Mouse (Mus musculus) G1E (cell line): ENCODE data around the gene Dcaf17.

ENCODE experiments used
- CTCF ChIP-seq: IDR thresholded peaks from 2 replicates; pipeline ENCODE4 v1.5.1; 2012; ENCODE audit warnings: low read depth, low read length, inconsistent platforms, mixed read lengths
- GATA1 ChIP-seq: IDR thresholded peaks from 2 replicates; pipeline ENCODE4 v1.6.1; 2012; ENCODE audit warnings: borderline replicate concordance, low read length, inconsistent platforms, mixed read lengths
- GATA2 ChIP-seq: IDR thresholded peaks from 2 replicates; pipeline ENCODE4 v1.6.1; 2012; ENCODE audit warnings: low read depth, low read length, inconsistent platforms, borderline replicate concordance
- POLR2AphosphoS5 ChIP-seq: IDR thresholded peaks from 2 replicates; pipeline ENCODE4 v1.6.1; 2012; ENCODE audit warnings: low read depth, low read length, inconsistent platforms; ENCODE audit not compliant: insufficient replicate concordance
- TAL1 ChIP-seq: conservative IDR thresholded peaks from 2 replicates; pipeline ENCODE4 v1.6.1; 2012; ENCODE audit warnings: low read depth, low read length, inconsistent platforms, mixed read lengths

DNA sequence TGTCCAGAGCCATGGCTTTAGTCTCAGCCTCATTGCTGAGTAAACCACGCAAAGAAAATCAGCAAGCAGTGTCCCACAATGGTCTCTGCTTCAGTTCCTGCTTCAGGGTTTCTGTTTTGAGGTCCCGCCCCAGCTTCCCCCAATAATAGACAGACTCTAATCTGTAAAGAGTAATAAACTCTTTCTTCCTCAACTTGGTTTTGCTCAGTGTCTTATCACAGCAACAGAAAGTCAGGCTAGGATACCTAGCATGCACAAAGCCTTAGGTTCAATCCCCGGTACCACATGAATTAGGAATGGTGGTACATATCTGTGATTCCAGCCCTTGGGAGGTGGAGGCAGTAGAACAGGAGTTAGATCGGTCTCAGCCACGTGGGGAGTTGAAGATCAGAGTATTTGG lies 79.7 kb downstream of the Dcaf17 start:
- TF ChIP-seq CTCF (no peak), POLR2AphosphoS5 (no peak), TAL1 (no peak), GATA1 (no peak), GATA2 (no peak)
